Mouse (Mus musculus): ENCODE results near the gene Derl2.

DNA sequence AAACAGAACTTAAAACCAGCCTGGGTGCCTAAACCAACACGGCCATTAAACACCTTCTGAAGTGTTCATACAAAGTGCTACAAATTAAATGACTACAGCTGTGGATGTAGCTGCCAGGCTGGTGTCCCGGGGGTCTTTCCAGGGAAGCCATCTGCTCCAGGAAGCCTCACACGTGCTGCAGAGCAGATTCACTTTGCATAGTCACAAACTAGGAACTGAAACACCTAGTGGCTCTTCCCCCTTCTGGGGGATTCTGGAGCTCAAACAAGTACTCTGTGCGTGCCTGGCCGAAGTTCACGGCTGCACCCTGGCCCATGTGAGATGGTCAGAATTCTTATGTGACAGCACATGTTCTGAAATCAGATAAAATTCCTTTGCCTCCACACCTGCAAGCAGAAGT, 39.4 kb downstream of the Derl2 start:
- no peak for TF ChIP-seq CEBPB (IDR thresholded peaks at IDR 0.05; ENCODE audit: low read depth)
- no peak for TF ChIP-seq CTCF (IDR thresholded peaks at IDR 0.05; ENCODE audit: control insufficient read depth, insufficient read depth, insufficient read length)
- TF ChIP-seq USF1 (IDR thresholded peaks at IDR 0.05; ENCODE audit: low read depth): no peak
- TF ChIP-seq MAX (IDR thresholded peaks at IDR 0.05): no peak
- TF ChIP-seq FOSL1 (IDR thresholded peaks at IDR 0.05; ENCODE audit: insufficient read depth, low read length, poor library complexity, severe bottlenecking): no peak
